Mouse (Mus musculus): Measurements from ENCODE around the gene Srpk2. TPM values are rescaled to one million over a fixed set of nuclear protein-coding genes. Genes with fewer than 3 reads are reported as not detected.
"Not testable (repeated sequence)": the region's sequence is repeated elsewhere in the genome, so short reads cannot be mapped to it uniquely, and the experiment has no call there.

Gene Srpk2
- polyA plus RNA-seq, 1 experiment from 2014 or later, result 62.1 TPM

DNA sequence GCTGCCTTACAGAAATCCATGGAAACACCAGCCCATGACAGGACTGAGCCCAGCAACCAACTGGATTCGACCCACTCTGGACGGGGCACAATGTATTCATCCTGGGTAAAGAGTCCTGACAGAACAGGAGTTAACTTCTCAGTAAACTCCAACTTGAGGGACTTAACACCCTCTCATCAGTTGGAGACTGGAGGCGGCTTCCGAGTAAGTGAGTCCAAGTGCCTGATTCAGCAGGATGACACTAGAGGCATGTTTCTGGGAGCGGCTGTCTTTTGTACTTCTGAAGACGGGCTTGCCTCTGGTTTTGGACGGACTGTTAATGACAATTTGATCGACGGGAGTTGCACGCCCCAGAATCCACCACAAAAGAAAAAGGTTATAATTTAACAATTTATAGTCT, 186.5 kb downstream of the Srpk2 start:
- Histone ChIP-seq H3K27me3 (no peaks in the 10 kb centered on the region), H3K4me2 (replicated peaks) (no peak overlapping the region), H3K9me3 (no peaks in the 10 kb centered on the region), H3K9ac (no peak overlapping the region), H3K4me1 (peaks cover 5% of the 10 kb centered on the region; the same call in 1 of the 2 replicates), H3K36me3 (peaks cover 79% of the 10 kb centered on the region), H3K27ac (no peak overlapping the region), H3K4me3 (no peak overlapping the region)
- no peak for ATAC-seq (ENCODE audit: insufficient number of reproducible peaks, insufficient read depth, low FRiP score, low TSS enrichment)
- 91% methylated on average over 10 of the region's 10 CpGs for WGBS

DNA sequence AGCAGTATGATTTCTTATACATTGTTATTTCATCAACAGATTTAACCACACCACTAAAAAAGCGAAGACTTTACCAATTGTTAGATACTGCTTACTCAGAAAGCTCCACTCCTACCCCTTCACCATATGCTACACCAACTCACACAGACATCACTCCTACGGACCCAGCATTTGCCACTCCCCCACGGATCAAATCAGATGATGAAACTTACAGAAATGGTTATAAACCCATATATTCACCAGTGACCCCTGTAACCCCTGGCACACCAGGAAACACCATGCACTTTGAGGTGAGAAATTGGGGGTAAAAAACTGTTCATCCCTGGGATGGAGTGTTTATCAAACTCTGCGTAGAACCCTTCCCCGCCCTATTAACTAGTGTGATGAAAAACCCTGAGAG, 187.5 kb downstream of the Srpk2 start:
- H3K4me2 ChIP-seq (replicated peaks), result no peak overlapping the region
- H3K9ac ChIP-seq, result no peak overlapping the region
- WGBS, result 90% methylated on average over 5 of the region's 5 CpGs
- peaks cover 80% of the 10 kb centered on the region for H3K36me3 ChIP-seq
- H3K27ac ChIP-seq, result no peak overlapping the region
- H3K9me3 ChIP-seq, result no peaks in the 10 kb centered on the region
- H3K4me3 ChIP-seq, result no peak overlapping the region
- ATAC-seq (ENCODE audit: insufficient number of reproducible peaks, insufficient read depth, low FRiP score, low TSS enrichment), result no peak
- H3K4me1 ChIP-seq, result peaks cover 5% of the 10 kb centered on the region; the same call in 1 of the 2 replicates
- no peaks in the 10 kb centered on the region for H3K27me3 ChIP-seq

DNA sequence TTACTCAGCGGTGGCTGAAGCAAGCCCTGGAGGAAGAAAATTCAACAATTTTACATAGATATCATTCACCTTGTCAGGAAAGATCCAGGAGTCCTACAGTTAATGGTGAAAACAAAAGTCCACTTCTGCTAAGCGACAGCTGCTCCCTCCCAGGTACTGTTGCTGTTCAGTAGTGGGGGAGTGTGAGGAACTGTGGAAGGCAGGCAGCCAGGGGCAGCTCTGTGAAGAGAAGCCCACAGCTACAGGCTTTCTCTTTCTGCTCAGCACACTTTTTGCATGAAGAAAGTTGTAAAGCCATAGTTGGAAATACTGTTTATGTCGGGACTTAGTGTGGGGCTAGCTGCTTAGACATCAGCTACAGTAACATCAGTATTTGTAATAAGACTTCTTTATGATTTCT, 188.0 kb downstream of the Srpk2 start:
- no peak for ATAC-seq (ENCODE audit: insufficient number of reproducible peaks, insufficient read depth, low FRiP score, low TSS enrichment)
- Histone ChIP-seq H3K9me3 (no peaks in the 10 kb centered on the region), H3K36me3 (peaks cover 76% of the 10 kb centered on the region), H3K27ac (no peak overlapping the region), H3K4me1 (no peaks in the 10 kb centered on the region), H3K27me3 (no peaks in the 10 kb centered on the region), H3K4me3 (no peak overlapping the region), H3K9ac (no peak overlapping the region), H3K4me2 (replicated peaks) (no peak overlapping the region)
- 94% methylated on average over 3 of the region's 3 CpGs for WGBS

DNA sequence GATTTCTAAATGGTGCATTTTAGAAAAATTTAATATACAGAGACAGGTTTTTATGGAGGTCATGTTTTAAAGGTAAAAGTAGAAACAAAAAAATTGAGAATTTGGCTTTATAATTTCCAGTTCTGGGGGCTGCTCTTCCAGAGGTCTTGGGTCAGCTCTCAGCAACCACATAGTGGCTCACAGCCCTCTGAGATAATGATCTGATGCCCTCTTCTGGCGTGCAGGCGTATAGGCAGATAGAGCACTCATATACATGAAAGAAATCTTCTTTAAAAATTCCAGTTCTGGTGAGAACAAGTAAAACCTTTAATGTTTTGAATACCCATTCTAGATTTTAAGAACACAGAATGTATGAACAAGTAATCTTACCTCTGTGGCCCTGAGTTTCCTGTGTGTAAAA, 193.6 kb downstream of the Srpk2 start:
- Histone ChIP-seq H3K9ac (no peak overlapping the region), H3K9me3 (no peaks in the 10 kb centered on the region), H3K4me3 (no peak overlapping the region), H3K36me3 (peaks cover 75% of the 10 kb centered on the region), H3K4me1 (no peaks in the 10 kb centered on the region), H3K4me2 (replicated peaks) (no peak overlapping the region), H3K27me3 (no peaks in the 10 kb centered on the region), H3K27ac (no peak overlapping the region)
- ATAC-seq (ENCODE audit: insufficient number of reproducible peaks, insufficient read depth, low FRiP score, low TSS enrichment), result no peak
- WGBS, result 51% methylated on average over 2 of the region's 2 CpGs

GRCm38 (mm10) chr5:23489231-23489630, 195.2 kb downstream of the Srpk2 start:
- no peaks in the 10 kb centered on the region for H3K27me3 ChIP-seq
- H3K4me1 ChIP-seq, result no peaks in the 10 kb centered on the region
- H3K9ac ChIP-seq, result no peak overlapping the region
- H3K27ac ChIP-seq, result no peak overlapping the region
- H3K4me2 ChIP-seq (replicated peaks), result no peak overlapping the region
- ATAC-seq (ENCODE audit: insufficient number of reproducible peaks, insufficient read depth, low FRiP score, low TSS enrichment), result no peak
- WGBS, result 81% methylated on average over 4 of the region's 4 CpGs
- H3K9me3 ChIP-seq, result no peaks in the 10 kb centered on the region
- peaks cover 74% of the 10 kb centered on the region for H3K36me3 ChIP-seq
- no peak overlapping the region for H3K4me3 ChIP-seq

DNA sequence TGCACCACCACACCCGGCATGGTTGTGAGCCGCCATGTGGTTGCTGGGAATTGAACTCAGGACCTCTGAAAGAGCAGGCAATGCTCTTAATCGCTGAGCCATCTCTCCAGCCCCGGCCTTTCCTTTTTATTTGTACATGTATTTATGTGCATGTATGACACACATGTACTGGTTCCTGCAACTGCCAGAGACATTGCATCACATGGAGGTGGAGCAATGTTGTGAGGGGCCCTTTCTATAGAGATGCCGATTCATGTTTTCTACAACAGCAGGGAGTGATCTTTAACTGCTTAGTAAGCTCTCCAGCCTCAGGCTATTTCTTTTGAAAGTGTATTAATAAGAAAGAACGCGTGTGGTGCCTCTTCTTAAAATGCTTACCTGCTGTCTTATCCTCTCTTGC, 200.6 kb downstream of the Srpk2 start:
- Histone ChIP-seq H3K4me3 (no peak overlapping the region), H3K4me2 (replicated peaks) (no peak overlapping the region), H3K4me1 (no peaks in the 10 kb centered on the region), H3K36me3 (peaks cover 72% of the 10 kb centered on the region), H3K27ac (no peak overlapping the region), H3K27me3 (no peaks in the 10 kb centered on the region), H3K9me3 (no peaks in the 10 kb centered on the region), H3K9ac (no peak overlapping the region)
- WGBS, result 91% methylated on average over 7 of the region's 7 CpGs
- ATAC-seq (ENCODE audit: insufficient number of reproducible peaks, insufficient read depth, low FRiP score, low TSS enrichment), result no peak

- ATAC-seq (ENCODE audit: insufficient number of reproducible peaks, insufficient read depth, low FRiP score, low TSS enrichment), result no peak
These were observed 211.1 kb downstream of the Srpk2 start for GRCm38 (mm10) chr5:23473098-23473873.

GRCm38 (mm10) chr5:23466546-23466945, 217.9 kb downstream of the Srpk2 start:
- no peak for ATAC-seq (ENCODE audit: insufficient number of reproducible peaks, insufficient read depth, low FRiP score, low TSS enrichment)
- H3K27ac ChIP-seq, result no peak overlapping the region
- no peaks in the 10 kb centered on the region for H3K4me1 ChIP-seq
- 90% methylated on average over 4 of the region's 4 CpGs for WGBS
- H3K4me3 ChIP-seq, result no peak overlapping the region
- no peak overlapping the region for H3K9ac ChIP-seq
- H3K4me2 ChIP-seq (replicated peaks), result no peak overlapping the region
- H3K36me3 ChIP-seq, result peaks cover 35% of the 10 kb centered on the region
- no peaks in the 10 kb centered on the region for H3K27me3 ChIP-seq
- no peaks in the 10 kb centered on the region for H3K9me3 ChIP-seq

More at GRCm38 (mm10) chr5:23473098-23473873, 211.1 kb downstream of the Srpk2 start:
- H3K27me3 ChIP-seq, result no peaks in the 10 kb centered on the region
- H3K4me1 ChIP-seq, result no peaks in the 10 kb centered on the region
- H3K27ac ChIP-seq, result no peak overlapping the region
- WGBS, result 73% methylated on average over 6 of the region's 6 CpGs
- H3K4me2 ChIP-seq (replicated peaks), result no peak overlapping the region
- no peaks in the 10 kb centered on the region for H3K9me3 ChIP-seq
- no peak overlapping the region for H3K4me3 ChIP-seq
- peaks cover 42% of the 10 kb centered on the region for H3K36me3 ChIP-seq
- H3K9ac ChIP-seq, result no peak overlapping the region

DNA sequence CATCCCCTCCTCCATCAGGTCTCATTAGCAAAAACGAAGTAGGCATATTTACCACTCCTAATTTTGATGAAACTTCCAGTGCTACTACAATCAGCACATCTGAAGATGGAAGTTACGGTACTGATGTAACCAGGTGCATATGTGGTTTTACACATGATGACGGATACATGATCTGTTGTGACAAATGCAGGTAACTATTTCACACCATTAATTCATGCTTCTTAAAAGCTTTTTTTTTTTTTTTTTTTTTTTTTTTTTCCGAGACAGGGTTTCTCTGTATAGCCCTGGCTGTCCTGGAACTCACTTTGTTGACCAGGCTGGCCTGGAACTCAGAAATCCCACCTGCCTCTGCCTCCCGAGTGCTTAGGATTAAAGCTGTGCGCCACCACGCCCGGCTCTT, 219.7 kb downstream of the Srpk2 start:
- Histone ChIP-seq H3K4me3 (no peak overlapping the region), H3K9me3 (no peaks in the 10 kb centered on the region), H3K27me3 (no peaks in the 10 kb centered on the region), H3K4me1 (no peaks in the 10 kb centered on the region), H3K4me2 (replicated peaks) (no peak overlapping the region), H3K9ac (no peak overlapping the region), H3K27ac (no peak overlapping the region), H3K36me3 (peaks cover 22% of the 10 kb centered on the region)
- WGBS, result 91% methylated on average over 8 of the region's 8 CpGs
- no peak for ATAC-seq (ENCODE audit: insufficient number of reproducible peaks, insufficient read depth, low FRiP score, low TSS enrichment)

DNA sequence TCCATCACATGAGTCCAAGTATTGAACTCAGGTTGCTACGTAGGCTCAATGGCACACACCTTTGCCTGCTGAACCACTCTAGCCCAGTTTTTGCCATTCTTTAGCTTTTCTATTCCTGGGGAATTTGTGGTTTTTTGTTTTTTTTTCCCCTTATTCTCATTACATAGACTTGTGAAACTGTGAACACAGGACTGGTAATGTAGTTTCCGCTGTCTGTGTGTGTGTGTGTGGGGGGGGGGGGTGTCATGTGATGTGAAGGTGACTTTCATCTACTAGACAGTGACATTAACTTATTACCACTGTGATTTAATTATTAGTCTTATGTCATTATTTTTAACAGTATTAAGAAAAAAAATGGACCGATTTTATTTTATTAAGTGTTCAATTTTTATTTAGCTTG, 220.2 kb downstream of the Srpk2 start:
- no peak overlapping the region for H3K27ac ChIP-seq
- 95% methylated on average over 3 of the region's 3 CpGs for WGBS
- H3K4me3 ChIP-seq, result no peak overlapping the region
- no peak overlapping the region for H3K9ac ChIP-seq
- no peaks in the 10 kb centered on the region for H3K4me1 ChIP-seq
- no peak overlapping the region for H3K4me2 ChIP-seq (replicated peaks)
- no peaks in the 10 kb centered on the region for H3K27me3 ChIP-seq
- ATAC-seq (ENCODE audit: insufficient number of reproducible peaks, insufficient read depth, low FRiP score, low TSS enrichment), result no peak
- H3K9me3 ChIP-seq, result no peaks in the 10 kb centered on the region
- H3K36me3 ChIP-seq, result peaks cover 21% of the 10 kb centered on the region

DNA sequence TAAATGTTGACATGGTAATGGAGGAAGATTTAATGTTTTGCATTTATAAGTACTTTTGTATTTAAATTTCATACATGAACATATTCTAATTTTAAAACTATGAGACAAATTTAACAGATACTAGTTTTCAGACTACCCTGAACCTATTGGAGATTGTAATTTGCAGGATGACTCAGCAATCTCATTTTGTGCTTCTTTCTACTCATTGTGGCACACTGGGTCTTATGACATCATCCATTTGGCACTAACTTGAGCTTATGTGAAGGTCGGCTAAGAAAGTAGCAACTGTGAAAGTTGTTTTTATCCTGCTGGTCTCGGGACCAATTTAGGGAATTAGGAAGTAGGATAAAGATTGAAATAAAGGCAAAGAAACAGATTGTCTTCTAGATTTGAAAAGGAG, 222.7 kb downstream of the Srpk2 start:
- H3K4me2 ChIP-seq (replicated peaks), result no peak overlapping the region
- WGBS, result 72% methylated on average over 2 of the region's 2 CpGs
- ATAC-seq (ENCODE audit: insufficient number of reproducible peaks, insufficient read depth, low FRiP score, low TSS enrichment), result no peak
- no peak overlapping the region for H3K4me3 ChIP-seq
- no peaks in the 10 kb centered on the region for H3K4me1 ChIP-seq
- H3K27me3 ChIP-seq, result no peaks in the 10 kb centered on the region
- H3K9ac ChIP-seq, result no peak overlapping the region
- H3K9me3 ChIP-seq, result no peaks in the 10 kb centered on the region
- H3K36me3 ChIP-seq, result peaks cover 18% of the 10 kb centered on the region
- H3K27ac ChIP-seq, result no peak overlapping the region

DNA sequence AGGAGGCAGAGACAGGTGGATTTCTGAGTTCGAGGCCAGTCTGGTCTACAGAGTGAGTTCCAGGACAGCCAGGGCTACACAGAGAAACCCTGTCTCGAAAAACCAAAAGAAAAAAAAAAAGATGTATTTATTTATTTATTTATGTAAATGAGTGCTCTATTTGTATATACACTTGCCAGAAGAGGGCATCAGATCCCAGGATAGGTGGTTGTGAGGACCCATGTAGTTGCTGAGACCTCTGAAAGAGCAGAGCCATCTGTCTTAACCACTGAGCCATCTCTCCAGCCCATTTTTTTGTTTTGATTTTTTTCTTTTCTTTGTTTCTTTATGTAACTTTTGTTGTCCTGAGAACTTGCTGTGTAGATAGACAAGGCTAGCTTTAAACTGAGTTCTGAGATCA, 230.9 kb downstream of the Srpk2 start:
- not testable (repeated sequence) for H3K4me2 ChIP-seq (replicated peaks); ATAC-seq (ENCODE audit: insufficient number of reproducible peaks, insufficient read depth, low FRiP score, low TSS enrichment); H3K4me1 ChIP-seq; H3K4me3 ChIP-seq; H3K9ac ChIP-seq; H3K9me3 ChIP-seq; H3K27me3 ChIP-seq; H3K27ac ChIP-seq
- WGBS, result 89% methylated on average over 2 of the region's 2 CpGs
- H3K36me3 ChIP-seq, result peaks cover 13% of the 10 kb centered on the region

All from embryonic facial prominence, embryonic 12.5 days (tissue).